Mouse (Mus musculus) embryonic stem cell, embryonic (primary cell): ENCODE data around the gene Ttf2.

Experiments
- CTCF ChIA-PET, 4 experiments: fragments of 300-600 bp in 2 of 4; fragments of 350-600 bp in 2 of 4; sonication (Branson Sonifier 250); formaldehyde crosslinking; loops; one replicate each; lab custom pipeline; 2022; ENCODE audit warnings: inconsistent platforms in 2 of 4; lab: Charles Lee
- POLR2A ChIA-PET, 4 experiments: fragments of 300-600 bp in 2 of 4; fragments of 350-600 bp in 2 of 4; sonication (Branson Sonifier 250); formaldehyde crosslinking; loops; one replicate each; lab custom pipeline; 2022; ENCODE audit warnings: antibody characterized with exemption in 4 of 4, inconsistent platforms in 1 of 4; lab: Charles Lee

Ttf2 gene

GRCm38 (mm10) chr3:100936201-100936600 is 33.3 kb downstream of the Ttf2 start:
- CTCF ChIA-PET: interaction anchor here in 1 of 4 experiments (1.5 kb wide), 1 partner anchor 20 kb away, joined by 3 read pairs; no protein-coding TSS in a partner anchor
- POLR2A ChIA-PET: interaction anchor here in 1 of 4 experiments (0.6 kb wide), 1 partner anchor 10 kb away, joined by 4 read pairs; no protein-coding TSS in a partner anchor

GRCm38 (mm10) chr3:100935521-100935920 is 33.9 kb downstream of the Ttf2 start:
- ChIA-PET POLR2A (interaction anchor here in 2 of 4 experiments (0.6 to 1.9 kb wide), 2 partner anchors 10 to 13 kb away, joined by 4 to 9 read pairs; partner anchors contain the start of gene Trim45 (in 1 of the 2)), CTCF (interaction anchor here in 2 of 4 experiments (1.2 to 1.5 kb wide), 2 partner anchors 19 to 37 kb away, joined by 3 to 4 read pairs; no protein-coding TSS in a partner anchor)

GRCm38 (mm10) chr3:100932077-100932944 is 37.2 kb downstream of the Ttf2 start:
- ChIA-PET CTCF (interaction anchor here (0.6 to 3.4 kb wide), 39 partner anchors 8 to 440 kb away, joined by 3 to 44 read pairs (median 4); partner anchors contain the start of genes Trim45 (in 3 of the 4) and Ttf2 (in 1 of the 4)), POLR2A (interaction anchor here in 3 of 4 experiments (0.5 to 4.2 kb wide), 36 partner anchors 9 to 673 kb away, joined by 3 to 76 read pairs (median 4); partner anchors contain the start of genes Trim45 (in 3 of the 3), Ttf2 (in 2 of the 3) and Atp1a1 (in 1 of the 3))

- POLR2A ChIA-PET: interaction anchor here in 3 of 4 experiments (0.6 to 4.2 kb wide), 24 partner anchors 9 to 533 kb away, joined by 3 to 76 read pairs (median 4); partner anchors contain the start of genes Trim45 (in 3 of the 3) and Ttf2 (in 1 of the 3)
- CTCF ChIA-PET: interaction anchor here (0.5 to 3.4 kb wide), 36 partner anchors 8 to 767 kb away, joined by 3 to 44 read pairs (median 4); partner anchors contain the start of genes Trim45 (in 3 of the 4) and Ttf2 (in 1 of the 4)
Observed at GRCm38 (mm10) chr3:100931332-100932076, 38.0 kb downstream of the Ttf2 start.

GRCm38 (mm10) chr3:100925176-100925575 is 44.3 kb downstream of the Ttf2 start:
- ChIA-PET POLR2A (interaction anchor here in 2 of 4 experiments (0.6 to 1.4 kb wide), 4 partner anchors 9 to 356 kb away, joined by 3 read pairs; no protein-coding TSS in a partner anchor), CTCF (interaction anchor here in 2 of 4 experiments (0.6 to 1.3 kb wide), 2 partner anchors 8 to 229 kb away, joined by 3 to 5 read pairs; no protein-coding TSS in a partner anchor)

- ChIA-PET CTCF (interaction anchor here in 2 of 4 experiments (1.2 to 3.4 kb wide), 3 partner anchors 7 to 8 kb away, joined by 4 to 44 read pairs (median 5); no protein-coding TSS in a partner anchor), POLR2A (interaction anchor here in 3 of 4 experiments (0.6 to 3.6 kb wide), 3 partner anchors 8 to 147 kb away, joined by 3 to 45 read pairs (median 23); no protein-coding TSS in a partner anchor)
Observed at GRCm38 (mm10) chr3:100924065-100924732, 45.3 kb downstream of the Ttf2 start.

- CTCF ChIA-PET: interaction anchor here in 3 of 4 experiments (0.6 to 3.4 kb wide), 10 partner anchors 9 to 1095 kb away, joined by 3 to 44 read pairs (median 5); no protein-coding TSS in a partner anchor
- POLR2A ChIA-PET: interaction anchor here in 3 of 4 experiments (0.7 to 3.6 kb wide), 27 partner anchors 9 to 454 kb away, joined by 3 to 76 read pairs (median 4); partner anchors contain the start of genes Ttf2 (in 2 of the 3), Igsf3 (in 1 of the 3) and Tent5c (in 1 of the 3)
Observed at GRCm38 (mm10) chr3:100922506-100923375, 46.7 kb downstream of the Ttf2 start.

GRCm38 (mm10) chr3:100921825-100922505 is 47.5 kb downstream of the Ttf2 start, which contains the start of gene Trim45:
TSS of gene Trim45 (plus strand) at chr3:100922202.
- ChIA-PET POLR2A (interaction anchor here in 3 of 4 experiments (0.6 to 3.6 kb wide), 30 partner anchors 9 to 455 kb away, joined by 3 to 76 read pairs (median 3); partner anchors contain the start of genes Ttf2 (in 2 of the 3), Igsf3 (in 1 of the 3) and Tent5c (in 1 of the 3)), CTCF (interaction anchor here in 3 of 4 experiments (0.6 to 3.4 kb wide), 14 partner anchors 9 to 1689 kb away, joined by 3 to 44 read pairs (median 4); no protein-coding TSS in a partner anchor)

- POLR2A ChIA-PET: interaction anchor here in 2 of 4 experiments (0.5 to 3.6 kb wide), 3 partner anchors 11 to 139 kb away, joined by 3 to 45 read pairs (median 23); no protein-coding TSS in a partner anchor
- CTCF ChIA-PET: interaction anchor here in 2 of 4 experiments (0.6 to 3.4 kb wide), 3 partner anchors 11 to 79 kb away, joined by 3 to 44 read pairs (median 8); no protein-coding TSS in a partner anchor
Observed at GRCm38 (mm10) chr3:100920611-100921140, 48.8 kb downstream of the Ttf2 start.

GRCm38 (mm10) chr3:100916844-100917243 is 52.6 kb downstream of the Ttf2 start:
- POLR2A ChIA-PET: interaction anchor here (0.5 to 1.8 kb wide), 8 partner anchors 9 to 415 kb away, joined by 3 to 13 read pairs (median 4); no protein-coding TSS in a partner anchor
- CTCF ChIA-PET: interaction anchor here (0.5 to 1.7 kb wide), 54 partner anchors 8 to 512 kb away, joined by 3 to 38 read pairs (median 3); partner anchors contain the start of gene Ttf2 (in 2 of the 4)

- CTCF ChIA-PET: interaction anchor here in 2 of 4 experiments (0.7 to 1.0 kb wide), 2 partner anchors 20 to 138 kb away, joined by 3 read pairs; no protein-coding TSS in a partner anchor
- POLR2A ChIA-PET: no interaction called here
Observed at GRCm38 (mm10) chr3:100911498-100912213, 57.8 kb downstream of the Ttf2 start.

- ChIA-PET CTCF (interaction anchor here in 2 of 4 experiments (0.7 to 1.0 kb wide), 2 partner anchors 21 to 138 kb away, joined by 3 read pairs; no protein-coding TSS in a partner anchor), POLR2A (no interaction called here)
Observed at GRCm38 (mm10) chr3:100911026-100911425, 58.4 kb downstream of the Ttf2 start.

GRCm38 (mm10) chr3:100910621-100911020 is 58.8 kb downstream of the Ttf2 start:
- ChIA-PET CTCF (interaction anchor here in 1 of 4 experiments (0.6 kb wide), 1 partner anchor 143 kb away, joined by 3 read pairs; no protein-coding TSS in a partner anchor), POLR2A (no interaction called here)

- ChIA-PET CTCF (interaction anchor here in 2 of 4 experiments (0.6 to 1.3 kb wide), 4 partner anchors 8 to 363 kb away, joined by 3 to 4 read pairs (median 4); no protein-coding TSS in a partner anchor), POLR2A (interaction anchor here in 1 of 4 experiments (0.6 to 1.3 kb wide), 4 partner anchors 8 to 635 kb away, joined by 3 to 4 read pairs (median 3); partner anchors contain the start of gene Trim45)
Observed at GRCm38 (mm10) chr3:100908594-100908993, 60.9 kb downstream of the Ttf2 start.
